Mouse (Mus musculus) erythroblast, embryonic 14.5 days (primary cell): ENCODE data around the gene Prss16.

Source experiments
- GATA1 ChIP-seq: IDR thresholded peaks from 2 replicates; pipeline ENCODE4 v1.6.1; 2012; ENCODE audit warnings: low read length, inconsistent platforms, mixed read lengths
- TAL1 ChIP-seq: IDR thresholded peaks from 3 replicates; pipeline ENCODE4 v1.6.1; 2012; ENCODE audit warnings: low read length, inconsistent platforms, mixed read lengths

- TF ChIP-seq TAL1 (no peak), GATA1 (no peak)
These were observed 25.1 kb upstream of the Prss16 start for GRCm38 (mm10) chr13:22034443-22035266.
